Mouse (Mus musculus) CD8-positive naive resting alpha-beta T cell, adult 2 months (primary cell): ENCODE measurements around the gene N4bp3.
"Not testable (repeated sequence)": the region's sequence is repeated elsewhere in the genome, so short reads cannot be mapped to it uniquely, and the experiment has no call there.

Experiments
- DNase-seq, 2 experiments: peaks; one replicate each; pipeline ENCODE4 v3.0.0; 2022; ENCODE audit warnings: low read depth in 2 of 2, low spot score in 2 of 2

N4bp3 gene

DNA sequence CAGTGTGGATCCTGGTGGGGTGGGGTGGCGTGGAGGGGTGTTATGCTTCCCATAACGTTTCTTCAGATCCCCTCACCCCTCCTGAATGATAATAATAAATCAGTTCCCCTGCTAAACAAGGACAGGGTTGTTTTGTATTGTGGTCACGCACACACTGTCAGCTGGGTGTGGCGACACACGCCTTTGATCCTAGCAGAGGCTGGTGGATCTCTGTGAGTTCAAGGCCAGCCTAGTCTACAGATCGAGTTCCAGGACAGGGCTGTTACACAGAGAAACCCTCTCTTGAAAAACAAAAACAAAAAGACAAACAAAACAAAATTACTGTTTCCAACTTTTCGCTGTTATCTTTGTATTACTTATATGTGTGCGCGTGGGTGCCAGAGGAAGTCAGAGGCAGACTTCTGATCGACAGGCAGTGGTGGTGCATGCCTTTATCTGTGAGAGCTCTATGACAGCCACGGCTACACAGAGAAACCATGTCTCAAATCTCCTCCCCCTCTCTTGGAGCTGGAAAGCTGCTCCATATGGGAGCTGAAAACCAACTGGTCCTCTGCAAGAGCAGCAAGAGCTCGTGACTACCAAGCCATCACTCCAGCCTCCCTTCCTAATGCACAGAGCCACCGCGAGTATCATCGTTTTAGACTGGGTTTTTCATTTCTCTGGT, 20.9 kb downstream of the N4bp3 start:
- no peak for DNase-seq

DNA sequence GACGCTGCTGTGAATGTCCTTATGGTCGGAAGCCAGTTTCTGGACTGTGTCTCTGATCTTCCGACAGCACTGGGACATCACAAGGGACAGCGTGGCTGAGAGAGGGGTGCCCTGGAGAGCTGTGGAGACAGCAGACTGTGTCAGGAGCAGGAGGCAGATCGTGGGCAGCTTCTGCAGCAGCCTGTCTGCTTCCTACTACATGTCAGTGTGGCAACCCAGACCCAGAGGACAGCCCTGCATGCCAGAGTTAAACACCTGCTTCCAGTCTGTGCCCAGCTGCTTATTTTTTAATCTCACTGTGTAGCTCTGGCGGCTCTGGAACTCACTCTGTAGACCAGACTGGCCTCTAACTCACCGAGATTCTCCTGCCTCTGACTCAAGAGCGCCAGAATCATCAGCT, 22.7 kb downstream of the N4bp3 start:
- no peak for DNase-seq

DNA sequence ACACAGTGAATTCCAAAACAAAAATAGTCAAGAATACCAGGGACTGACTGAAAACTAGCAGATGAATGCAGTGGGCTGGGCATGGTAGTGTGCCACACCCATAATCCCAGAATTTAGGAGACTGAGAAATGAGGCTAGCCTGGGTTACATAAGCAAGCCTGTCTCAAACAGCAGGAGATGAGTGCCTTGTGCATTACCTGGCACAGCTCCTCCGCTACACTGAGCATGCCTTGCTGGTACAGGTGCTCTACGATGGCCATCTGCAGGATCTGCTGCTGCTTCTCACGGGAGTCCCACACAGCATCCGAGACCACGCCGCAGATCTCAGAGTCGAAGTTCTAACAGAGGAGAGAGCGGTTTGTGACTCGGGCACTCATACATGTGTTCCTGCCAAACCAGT, 23.2 kb downstream of the N4bp3 start:
- no peak for DNase-seq

DNA sequence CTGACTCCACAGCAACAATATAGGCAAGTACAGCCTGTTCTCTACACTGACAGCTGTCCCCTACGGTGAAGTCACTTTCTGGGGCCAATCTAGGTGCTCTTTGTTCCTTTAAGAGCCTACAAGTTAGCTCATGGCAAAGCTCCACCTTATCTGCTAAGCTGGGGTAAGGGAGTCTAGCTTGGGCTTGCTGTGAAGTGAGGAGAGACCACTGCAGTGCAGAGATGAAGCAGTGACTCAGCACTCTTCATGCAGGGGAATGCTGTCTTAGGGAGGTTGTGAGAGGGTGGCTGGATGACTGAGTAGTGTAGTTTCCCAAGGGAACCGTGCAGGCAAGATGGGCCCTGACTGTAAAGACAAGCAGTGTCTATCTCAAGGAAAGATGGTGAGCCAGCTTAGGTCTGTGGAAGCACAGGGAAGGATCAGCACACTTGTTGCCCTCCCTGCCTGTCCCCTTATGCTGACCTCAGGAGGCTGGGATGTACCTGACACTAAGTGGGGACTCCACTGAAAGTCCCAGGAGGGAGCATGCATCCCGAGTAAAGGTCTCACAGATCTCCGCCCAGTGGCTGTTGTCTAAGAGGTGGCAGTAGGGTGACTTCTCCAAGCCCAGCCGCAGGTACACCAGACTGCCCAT, 25.3 kb downstream of the N4bp3 start:
- no peak for DNase-seq

DNA sequence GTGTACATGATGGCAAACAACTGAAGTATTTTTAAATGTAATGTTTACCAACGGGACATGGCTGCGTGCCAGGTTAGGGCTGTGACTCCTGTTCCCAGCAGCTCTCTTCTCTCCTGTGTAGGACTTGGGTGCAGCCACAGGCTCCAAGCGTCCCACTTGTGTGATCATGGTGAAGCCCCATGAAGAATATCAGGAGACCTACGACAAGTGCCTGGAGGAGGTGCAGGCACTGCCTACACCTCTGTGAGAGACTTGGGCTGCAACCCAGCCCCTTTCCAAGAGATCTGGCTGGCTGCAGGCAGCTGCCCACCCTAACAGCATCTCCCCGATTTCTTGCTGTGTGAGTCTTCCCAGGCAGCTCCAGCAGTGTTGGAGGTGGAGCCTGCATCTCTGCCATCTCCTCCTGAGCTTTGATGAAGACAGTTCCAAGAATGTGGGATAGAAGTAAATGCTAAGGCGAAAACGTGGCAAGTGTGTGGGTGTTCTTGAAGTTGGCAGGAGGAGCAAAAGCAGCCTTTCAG, 27.6 kb downstream of the N4bp3 start:
- no peak for DNase-seq

DNA sequence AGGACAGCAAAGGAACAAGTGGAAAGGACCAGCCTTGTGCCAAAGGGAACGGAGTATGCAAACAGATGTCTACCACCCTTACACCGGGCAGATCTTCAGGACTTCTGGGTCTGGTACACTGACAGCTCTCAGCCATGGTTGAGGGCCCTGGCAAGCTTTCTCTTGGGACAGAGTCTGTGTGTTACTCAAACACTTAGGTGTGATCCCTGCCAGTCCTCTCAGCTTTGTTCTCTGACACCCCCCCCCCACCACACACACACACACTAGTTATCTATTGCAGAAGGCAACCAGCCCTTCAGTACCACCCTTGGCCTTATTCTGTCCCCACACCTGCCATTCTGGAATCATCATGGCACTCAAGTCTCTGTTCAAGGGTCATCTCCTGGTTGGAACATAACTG, 28.9 kb downstream of the N4bp3 start:
- DNase-seq: no peak

DNA sequence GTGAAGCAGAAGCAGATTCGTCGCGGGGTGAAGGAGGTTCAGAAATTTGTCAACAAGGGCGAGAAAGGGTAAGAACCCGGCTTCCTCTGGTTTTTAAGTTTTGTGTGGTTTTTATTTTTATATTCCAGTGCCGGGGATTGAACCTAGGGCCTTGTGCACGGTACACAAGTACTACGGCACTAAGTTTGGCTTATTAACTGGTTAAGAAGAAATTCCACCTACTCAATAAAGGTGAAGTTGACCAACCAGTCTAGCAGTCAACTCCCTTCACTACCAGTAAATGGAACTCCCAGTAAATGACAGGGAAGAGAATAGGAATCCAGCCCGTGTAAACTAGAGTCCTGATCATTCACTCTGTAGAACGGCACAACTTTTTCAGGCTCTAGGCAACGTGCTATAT, 30.6 kb downstream of the N4bp3 start:
- no peak for DNase-seq

DNA sequence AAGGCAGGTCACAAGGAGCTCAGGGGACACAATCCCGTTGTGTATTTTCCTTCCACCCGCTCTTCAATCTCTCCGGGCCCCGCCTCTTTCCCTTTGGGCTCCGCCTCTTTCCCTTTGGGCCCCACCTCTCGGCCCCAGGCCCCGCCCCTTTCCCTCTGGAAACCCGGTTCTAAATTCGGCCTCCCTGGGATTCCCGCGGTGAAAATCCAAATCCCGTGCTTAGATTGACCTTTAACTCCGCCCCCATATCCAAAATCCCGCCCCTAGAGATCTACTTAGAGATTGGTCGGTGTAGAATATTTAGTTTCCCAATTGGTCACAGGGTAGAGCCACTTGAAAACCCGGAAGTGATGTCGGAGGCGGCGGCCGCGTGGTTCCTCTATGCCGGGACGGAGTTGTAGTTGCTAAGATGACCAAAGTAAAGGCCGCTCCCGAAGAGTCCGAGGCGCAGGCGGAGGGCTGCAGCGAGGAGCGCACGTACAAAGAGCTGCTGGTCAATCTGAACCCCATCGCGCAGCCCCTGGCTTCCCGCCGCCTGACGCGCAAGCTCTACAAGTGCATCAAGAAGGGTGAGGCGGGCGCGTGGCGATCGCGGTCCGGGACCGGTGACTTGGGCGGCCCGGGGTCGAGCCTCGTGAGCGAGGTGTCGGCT, 31.1 kb downstream of the N4bp3 start, which contains the start of gene Nhp2:
Gene Nhp2, plus strand, starts transcription at position 327 of the 652 bp plus-strand sequence.
- peak; percentile 76 to 87 for DNase-seq

DNA sequence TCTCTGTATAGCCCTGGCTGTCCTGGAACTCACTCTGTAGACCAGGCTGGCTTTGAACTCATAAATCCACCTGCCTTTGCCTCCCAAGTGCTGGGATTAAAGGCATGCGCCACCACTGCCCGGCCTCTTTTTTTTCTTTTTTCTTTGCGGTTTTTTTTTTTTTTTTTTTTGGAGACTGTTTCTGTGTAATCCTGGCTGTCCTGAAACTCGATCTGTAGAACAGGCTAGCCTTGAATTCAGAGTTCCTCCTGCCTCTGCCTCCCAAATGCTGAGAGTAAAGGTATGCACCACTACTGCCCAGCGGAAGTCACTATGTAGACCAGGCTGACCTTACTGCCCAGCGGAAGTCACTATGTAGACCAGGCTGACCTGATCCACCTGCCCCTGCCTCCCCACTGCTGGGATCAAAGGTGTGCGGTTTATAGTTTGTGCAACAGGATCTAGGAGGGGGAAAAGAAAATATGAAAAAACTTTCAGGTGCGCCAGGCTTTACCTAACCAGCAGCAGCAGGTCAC, 31.7 kb downstream of the N4bp3 start:
- DNase-seq: no peak

DNA sequence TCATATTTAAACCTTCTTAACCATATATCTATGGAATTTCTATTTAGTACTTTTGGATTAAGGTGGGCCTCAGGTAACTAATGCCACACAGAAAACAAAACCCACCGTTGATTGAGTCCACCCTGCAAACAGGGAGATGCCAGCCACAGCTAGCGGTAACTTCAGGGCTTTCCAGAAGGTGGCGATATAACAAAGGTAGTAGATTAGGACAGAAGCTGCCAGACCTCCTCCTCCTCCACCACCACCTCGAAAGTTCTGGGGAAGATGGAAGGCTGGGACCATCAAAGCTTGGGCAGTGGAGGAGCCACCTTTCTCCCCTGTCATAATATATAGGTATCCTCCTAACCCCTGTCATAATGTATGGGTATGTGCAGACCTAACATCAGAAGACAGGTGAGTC, 32.9 kb downstream of the N4bp3 start:
- peak; percentile 70 to 80 for DNase-seq

DNA sequence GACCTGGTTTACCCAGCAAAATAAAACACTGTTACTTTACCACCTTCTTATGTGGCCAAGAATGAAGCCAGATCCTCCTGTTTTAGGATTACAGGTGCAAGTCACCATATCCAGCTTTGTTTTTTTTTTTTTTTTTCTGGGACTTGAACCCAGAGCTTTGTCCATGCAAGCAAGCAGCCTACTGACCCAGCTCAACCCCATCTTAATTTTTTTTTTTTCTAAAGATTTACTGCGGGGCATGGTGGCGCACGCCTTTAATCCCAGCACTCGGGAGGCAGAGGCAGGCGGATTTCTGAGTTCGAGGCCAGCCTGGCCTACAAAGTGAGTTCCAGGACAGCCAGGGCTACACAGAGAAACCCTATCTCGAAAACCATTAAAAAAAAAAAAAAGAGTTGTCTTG, 34.5 kb downstream of the N4bp3 start:
- not testable (repeated sequence) for DNase-seq

DNA sequence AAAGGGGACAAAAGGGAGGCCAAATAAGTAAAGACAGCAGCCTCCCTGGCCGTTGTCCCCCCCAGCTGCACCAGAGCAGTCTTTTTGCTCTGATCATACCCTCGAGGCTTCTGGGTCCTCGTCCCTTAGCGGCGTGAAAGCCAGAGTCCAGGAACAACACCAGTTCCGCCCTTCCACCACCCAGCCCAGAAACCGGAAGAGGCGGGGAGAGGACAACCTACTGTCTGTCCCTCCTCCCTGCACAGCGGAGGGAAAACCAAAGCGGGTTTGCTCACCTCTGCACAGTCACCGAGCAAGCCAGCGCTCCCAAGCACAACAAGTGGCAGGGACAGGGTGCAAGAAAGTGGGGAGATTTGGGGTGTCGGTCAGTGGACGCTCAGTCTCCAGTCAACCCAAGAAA, 35.0 kb downstream of the N4bp3 start:
- DNase-seq: peak; percentile 40 to 41

DNA sequence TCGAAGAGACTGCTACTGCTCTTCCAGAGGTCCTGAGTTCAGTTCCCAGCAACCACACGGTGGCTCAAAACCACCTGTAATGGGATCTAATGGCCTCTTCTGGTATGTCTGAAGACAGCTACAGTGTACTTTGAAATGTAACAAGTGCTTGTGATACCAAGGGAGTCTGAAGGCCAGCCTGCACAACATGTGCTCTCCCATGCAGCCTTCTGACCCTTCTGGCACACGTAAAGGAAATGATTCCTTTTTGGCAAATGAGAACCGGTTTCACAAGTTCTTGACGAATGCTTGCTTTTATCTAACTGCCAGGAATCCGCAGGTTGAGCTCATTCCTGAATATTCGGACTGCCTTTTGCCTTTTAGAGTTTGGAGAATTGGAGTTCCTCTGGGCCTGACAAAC, 35.5 kb downstream of the N4bp3 start:
- DNase-seq: no peak

DNA sequence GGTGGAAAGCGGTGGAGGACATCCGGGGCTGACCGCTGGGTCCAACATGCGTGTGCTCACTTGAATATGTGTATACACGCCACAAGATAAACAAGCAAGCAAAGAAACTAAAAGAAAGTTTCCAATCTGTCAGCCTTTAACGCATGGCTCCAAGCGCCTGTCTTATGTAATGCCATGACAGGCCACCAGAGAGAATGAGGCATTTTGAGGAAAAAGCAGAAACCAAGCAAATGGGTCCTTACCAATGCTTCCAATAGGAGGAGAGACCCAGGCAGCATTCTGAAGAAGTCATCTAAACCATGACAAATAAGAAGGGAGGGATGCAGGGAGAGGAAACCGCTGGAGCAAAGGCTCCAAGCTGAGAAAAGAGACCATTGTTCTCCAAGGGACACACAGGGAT, 36.4 kb downstream of the N4bp3 start:
- DNase-seq: no peak

DNA sequence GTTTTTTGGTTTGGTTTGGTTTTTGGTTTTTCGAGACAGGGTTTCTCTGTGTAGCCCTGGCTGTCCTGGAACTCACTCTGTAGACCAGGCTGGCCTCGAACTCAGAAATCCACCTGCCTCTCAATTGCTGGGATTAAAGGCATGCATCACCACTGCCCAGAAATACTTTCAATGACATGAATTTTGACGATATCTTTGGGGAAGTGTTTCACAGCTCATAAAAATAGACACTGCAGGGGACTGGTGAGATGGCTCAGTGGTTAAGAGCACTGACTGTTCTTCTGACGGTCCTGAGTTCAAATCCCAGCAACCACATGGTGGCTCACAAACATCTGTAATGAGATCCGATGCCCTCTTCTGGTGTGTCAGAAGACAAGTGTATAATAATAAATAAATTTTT, 40.7 kb downstream of the N4bp3 start:
- not testable (repeated sequence) for DNase-seq

DNA sequence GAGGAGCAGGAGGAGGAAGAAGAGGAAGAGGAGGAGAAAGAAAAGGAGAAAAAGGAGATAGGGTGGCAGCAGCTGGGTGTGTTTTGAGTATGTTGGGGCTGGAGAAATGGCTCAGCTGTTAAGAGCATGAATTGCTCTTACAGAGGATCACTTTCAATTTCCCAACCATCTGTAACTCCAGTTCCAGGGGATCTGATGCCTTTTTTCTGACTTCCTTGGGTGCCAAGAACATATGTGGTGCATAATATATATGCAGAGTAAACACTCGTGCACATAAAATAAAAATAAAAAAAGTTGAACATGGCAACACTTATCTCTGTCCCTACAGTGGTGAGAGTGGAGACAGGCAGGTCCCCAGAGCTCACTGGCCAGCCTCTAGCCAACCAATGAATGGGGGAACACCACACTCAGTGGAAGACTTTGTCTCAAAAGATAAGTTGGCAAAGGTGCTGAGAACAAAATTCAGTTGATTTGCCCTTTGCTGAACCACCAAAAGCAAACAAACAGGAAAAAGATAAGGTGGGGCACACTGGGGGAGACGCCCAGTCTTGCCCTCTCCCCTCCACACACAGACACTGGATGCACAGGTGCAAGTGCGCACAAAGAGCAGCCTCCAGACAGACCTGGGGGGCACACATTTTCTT, 41.3 kb downstream of the N4bp3 start:
- DNase-seq: no peak

DNA sequence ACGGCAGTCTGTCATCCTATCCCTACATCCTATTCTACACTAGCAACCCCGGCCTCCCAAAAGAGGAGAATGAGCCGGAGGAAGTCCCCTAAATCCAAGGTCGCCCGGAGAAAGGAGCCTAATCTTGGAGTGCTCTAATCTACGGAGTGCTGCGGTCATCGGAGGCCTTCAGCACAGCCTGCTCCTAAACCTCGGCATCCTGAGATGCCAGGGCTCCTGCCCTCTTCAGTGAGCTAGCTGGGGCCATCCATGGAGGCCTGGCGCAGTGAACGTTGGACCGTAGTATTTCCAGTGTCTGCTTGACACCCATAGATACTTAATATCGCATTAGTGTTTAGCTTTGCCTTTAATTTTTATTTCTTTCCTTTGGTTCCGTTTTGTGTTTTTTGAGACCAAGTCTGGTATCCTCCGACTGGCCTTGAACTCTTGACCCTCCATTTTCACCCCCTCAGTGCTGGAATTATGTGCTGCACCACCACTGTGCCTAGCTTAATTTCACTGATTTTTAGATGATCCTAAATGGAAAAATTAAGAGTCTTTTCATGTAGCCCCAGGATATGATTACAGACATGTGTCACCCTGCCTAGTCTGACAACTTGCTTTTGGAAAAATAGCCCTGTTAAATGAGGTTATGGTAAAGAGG, 43.4 kb downstream of the N4bp3 start:
- DNase-seq: no peak

DNA sequence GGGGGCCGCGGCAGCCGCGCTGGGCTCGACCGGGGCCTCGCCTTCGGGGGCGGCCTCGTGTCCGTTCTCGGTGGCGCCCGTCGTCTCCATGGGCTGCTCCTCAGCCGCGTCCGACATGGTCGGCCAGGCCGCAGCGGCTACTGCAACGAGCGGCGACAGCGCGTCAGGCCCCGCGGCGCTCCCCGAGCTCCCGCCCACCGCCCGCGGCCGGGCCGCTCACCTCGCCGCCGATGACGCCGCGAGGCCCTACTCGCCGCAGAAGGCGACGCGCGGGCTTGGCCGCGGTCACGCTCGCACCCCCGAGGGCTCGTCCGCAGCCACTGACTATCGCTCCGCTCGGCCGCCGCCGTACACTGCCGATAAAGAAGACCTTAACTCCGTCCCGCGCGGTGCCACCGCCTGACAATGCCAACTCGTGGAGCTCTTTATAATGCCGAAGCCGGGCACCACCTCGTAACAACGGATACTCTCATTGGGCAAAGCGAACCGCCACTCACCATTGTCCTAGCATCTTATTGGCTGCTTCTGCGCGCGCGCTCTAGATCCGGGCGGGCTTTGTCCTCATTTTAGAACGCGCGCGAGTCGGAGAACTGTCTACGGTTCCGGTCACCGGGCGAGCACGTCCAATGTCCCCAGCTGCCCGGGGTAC, 44.1 kb downstream of the N4bp3 start, which contains the start of gene Hnrnpab:
Gene Hnrnpab, minus strand, starts transcription at position 401 of the 649 bp plus-strand sequence.
- peak; percentile 97 to 98 for DNase-seq

DNA sequence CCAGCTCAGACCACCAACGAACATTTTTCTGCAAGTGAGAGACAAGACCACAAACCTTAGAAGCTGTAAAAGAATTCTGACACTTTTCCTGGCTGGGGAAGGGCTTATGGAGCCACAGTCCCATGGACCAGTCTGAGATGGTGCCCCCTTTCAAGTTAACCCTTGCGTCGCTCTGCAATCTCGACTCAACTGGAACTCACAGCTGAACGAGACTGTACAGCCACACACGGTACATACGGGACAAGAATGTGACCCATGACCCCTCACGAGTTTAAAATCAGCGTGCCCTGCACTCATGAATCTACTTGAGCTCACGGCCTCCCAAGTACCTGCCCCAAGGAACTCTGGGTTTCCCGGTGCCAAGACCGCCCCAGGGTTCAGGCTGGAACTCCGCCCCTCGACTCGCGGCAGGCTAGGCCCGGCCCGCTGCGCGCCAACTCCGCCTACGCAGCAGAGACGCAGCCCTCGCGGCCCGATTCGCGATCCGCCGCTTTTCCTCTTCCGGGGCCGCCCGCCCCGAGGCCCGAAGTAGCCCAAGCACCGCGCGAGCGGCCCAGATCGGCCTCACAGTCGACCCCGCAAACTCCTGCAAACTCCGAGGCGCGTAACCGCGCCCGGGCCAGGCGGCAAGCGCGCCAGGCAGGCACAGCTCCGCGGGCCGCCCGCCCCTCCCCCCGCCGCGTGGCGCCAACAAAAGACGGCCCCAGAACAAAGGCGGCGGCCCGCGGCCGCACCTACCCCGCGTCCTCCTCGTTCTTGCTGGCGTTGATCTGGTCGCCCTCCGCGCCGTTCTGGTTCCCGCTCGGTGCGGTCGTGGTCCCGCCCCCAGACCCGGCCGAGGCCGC, 44.8 kb downstream of the N4bp3 start:
- DNase-seq: peak; percentile 72 to 78

DNA sequence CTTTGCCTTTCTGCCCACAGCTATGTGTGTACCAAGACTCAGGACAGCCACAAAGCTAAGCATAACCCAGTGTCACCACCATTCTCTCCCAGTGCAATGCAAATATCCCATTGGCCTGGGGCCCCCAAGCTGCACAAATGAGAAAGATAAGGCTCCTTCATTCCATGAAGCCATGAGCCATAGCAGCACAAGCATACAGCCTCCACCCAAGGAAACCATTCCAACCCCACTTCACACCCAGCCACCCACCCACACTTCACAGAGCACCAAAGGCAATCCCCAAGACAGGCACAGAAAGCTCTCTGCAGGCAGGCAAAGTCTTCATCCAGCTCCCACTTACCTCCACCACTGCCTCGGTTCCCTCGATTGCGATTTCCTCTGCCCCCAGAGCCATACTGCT, 48.4 kb downstream of the N4bp3 start:
- DNase-seq: no peak
